Mouse (Mus musculus) midbrain, embryonic 10.5 days (tissue): ENCODE data around the gene Kpna2. TPM values are rescaled to one million over a fixed set of nuclear protein-coding genes. Genes with fewer than 3 reads are reported as not detected.
A peak's percentile ranks its signal among the peaks of the same experiment; 100 is the strongest.

Source experiments
- DNase-seq: peaks from one replicate; pipeline ENCODE4 v3.0.0-alpha.2; 2017; ENCODE audit warnings: low spot score
- H3K27ac ChIP-seq: fragments of 300-500 bp; sonication (generic); replicated peaks from 2 replicates; pipeline ENCODE4 v1.5.1; 2016; ENCODE audit warnings: mild to moderate bottlenecking
- H3K27me3 ChIP-seq: fragments of 300-500 bp; sonication (generic); 2 replicates; pipeline ENCODE4 v1.6.1; 2016; ENCODE audit warnings: low read depth, mild to moderate bottlenecking; ENCODE audit not compliant: poor library complexity, severe bottlenecking
- H3K36me3 ChIP-seq: fragments of 300-500 bp; sonication (generic); 2 replicates; pipeline ENCODE4 v1.6.1; 2016; ENCODE audit warnings: mild to moderate bottlenecking, moderate library complexity
- H3K4me1 ChIP-seq: fragments of 300-500 bp; sonication (generic); 2 replicates; pipeline ENCODE4 v1.6.1; 2016
- H3K4me3 ChIP-seq: fragments of 300-500 bp; sonication (generic); 2 replicates; pipeline ENCODE4 v1.5.1; 2016; ENCODE audit warnings: mild to moderate bottlenecking, moderate library complexity
- H3K9me3 ChIP-seq: fragments of 300-500 bp; sonication (generic); replicated peaks from 2 replicates; pipeline ENCODE4 v1.6.1; 2016; ENCODE audit warnings: mild to moderate bottlenecking
- WGBS: fragments of 180-500 bp; shearing (Covaris S2); methylation state at CpG from one replicate; pipeline ENCODE4 v1.1.7; 2016; 5-methylcytosine and 5-hydroxymethylcytosine counted together
- polyA plus RNA-seq: library from polyadenylated mRNA; unstranded; fragments of >200 nt; fragmentation: Nextera tagmentation; extraction: Ambion mirVana; gene quantifications from 2 replicates; pipeline ENCODE4 v1.2.1, GENCODE M21; 2016

The Kpna2 gene
- polyA plus RNA-seq, 1 experiment from 2014 or later, result 771 TPM

DNA sequence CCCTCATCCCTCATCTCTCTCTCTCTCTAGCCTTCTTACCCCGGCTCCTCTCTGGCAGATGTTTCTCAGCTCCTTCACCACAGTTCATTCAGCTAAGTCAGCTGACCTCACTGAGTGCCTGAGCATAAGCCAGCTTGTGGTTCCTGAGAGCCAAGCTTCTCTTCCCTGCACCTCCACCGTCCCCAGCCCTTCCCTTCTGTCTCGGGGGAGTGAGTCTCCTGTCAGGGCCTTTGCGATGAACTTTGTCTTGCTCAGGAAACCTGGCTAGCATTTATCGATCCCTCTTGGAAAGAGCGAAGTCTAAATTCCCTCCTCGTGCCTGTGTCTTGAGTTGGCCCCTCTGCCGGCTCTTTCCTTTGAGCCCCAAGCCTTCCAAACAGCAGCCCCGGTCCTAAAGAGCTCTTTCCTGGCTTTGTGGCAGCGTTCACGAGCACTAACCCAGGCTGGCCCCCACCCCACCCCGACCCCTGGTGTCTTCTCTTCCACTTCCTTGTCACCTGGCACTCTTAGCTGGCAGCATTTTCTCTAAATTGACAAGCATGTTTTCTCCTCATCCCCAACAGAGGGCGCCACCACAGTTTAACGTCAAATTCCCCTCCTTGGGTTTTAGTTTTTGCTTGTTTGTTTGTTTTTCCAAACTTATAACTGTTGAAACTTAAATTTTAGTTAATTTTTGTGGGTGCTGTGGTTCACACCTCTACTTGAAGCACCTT is 15.4 kb upstream of the Kpna2 start:
- DNase-seq, result no peak
- Histone ChIP-seq H3K36me3 (no peaks in the 10 kb centered on the region), H3K4me1 (peaks cover 19% of the 10 kb centered on the region), H3K27me3 (no peaks in the 10 kb centered on the region), H3K27ac (no peak overlapping the region), H3K4me3 (no peak overlapping the region), H3K9me3 (no peaks in the 10 kb centered on the region)
- whole genome bisulfite sequencing, result 43% methylated on average over 14 of the region's 14 CpGs

DNA sequence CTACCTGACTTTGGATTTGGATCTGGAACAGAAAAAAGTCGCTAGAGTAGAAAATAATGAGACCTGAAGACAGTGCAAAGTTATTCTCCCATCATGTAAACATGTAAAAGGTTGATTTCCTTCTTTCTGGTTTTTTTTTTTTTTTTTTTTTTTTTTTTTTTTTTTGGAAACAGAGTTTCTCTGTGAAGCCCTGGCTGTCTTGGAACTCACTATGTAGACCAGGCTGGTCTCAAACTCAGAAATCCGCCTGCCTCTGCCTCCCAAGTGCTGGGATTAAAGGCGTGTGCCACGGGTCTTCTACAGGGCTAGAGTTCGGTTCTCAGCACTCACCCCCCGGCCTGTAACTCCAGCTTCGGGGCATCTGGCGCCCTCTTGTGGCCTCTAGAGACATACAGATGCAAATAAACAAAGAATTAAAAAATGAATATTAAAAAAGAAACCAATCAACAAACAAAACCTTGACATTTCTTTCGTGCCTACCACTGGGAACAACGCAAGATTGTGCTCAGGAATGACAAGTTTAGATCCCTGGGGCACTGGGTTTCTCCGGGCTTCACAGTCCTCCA is 14.8 kb upstream of the Kpna2 start:
- Histone ChIP-seq H3K4me3 (no peak overlapping the region), H3K36me3 (no peaks in the 10 kb centered on the region), H3K27ac (no peak overlapping the region), H3K27me3 (no peaks in the 10 kb centered on the region), H3K4me1 (peaks cover 16% of the 10 kb centered on the region), H3K9me3 (no peaks in the 10 kb centered on the region)
- no peak for DNase-seq
- WGBS, result 79% methylated on average over 11 of the region's 11 CpGs

- Histone ChIP-seq H3K27ac (peak overlapping the region; percentile 89), H3K4me3 (peak overlapping the region; percentile 66), H3K9me3 (no peaks in the 10 kb centered on the region), H3K4me1 (peaks cover 15% of the 10 kb centered on the region), H3K27me3 (no peaks in the 10 kb centered on the region), H3K36me3 (no peaks in the 10 kb centered on the region)
- WGBS, result under 1% methylated on average over 37 of the region's 37 CpGs
- DNase-seq, result peak; percentile 97
Measured at GRCm38 (mm10) chr11:107012324-107013017, 13.1 kb upstream of the Kpna2 start.

- peak overlapping the region; percentile 66 for H3K4me3 ChIP-seq
- H3K9me3 ChIP-seq, result no peaks in the 10 kb centered on the region
- peak overlapping the region; percentile 89 for H3K27ac ChIP-seq
- no peaks in the 10 kb centered on the region for H3K27me3 ChIP-seq
- 45% methylated on average over 18 of the region's 18 CpGs for WGBS
- H3K36me3 ChIP-seq, result no peaks in the 10 kb centered on the region
- no peak for DNase-seq
- peaks cover 15% of the 10 kb centered on the region for H3K4me1 ChIP-seq
Measured at GRCm38 (mm10) chr11:107011669-107012323, 12.5 kb upstream of the Kpna2 start.

DNA sequence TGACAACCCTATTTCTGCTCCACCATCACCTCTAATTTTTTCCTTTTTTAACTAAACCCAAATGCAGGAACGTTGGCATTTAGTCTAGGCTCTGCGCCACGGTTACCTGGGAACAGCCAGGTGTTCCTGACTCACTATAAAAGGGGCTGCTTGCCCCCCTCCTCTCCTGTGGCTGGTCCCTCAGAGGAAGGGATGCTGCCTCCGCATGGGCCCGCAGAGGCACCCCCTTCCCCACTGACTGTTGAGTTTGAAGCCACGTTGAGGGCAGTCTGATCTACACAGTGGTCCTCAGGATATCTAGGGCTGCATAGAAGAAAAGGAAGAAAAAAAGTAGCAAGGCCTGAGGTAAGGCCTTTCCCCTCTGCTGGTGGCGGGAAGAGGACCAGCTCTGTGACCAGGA is 11.8 kb upstream of the Kpna2 start:
- Histone ChIP-seq H3K27ac (no peak overlapping the region), H3K36me3 (no peaks in the 10 kb centered on the region), H3K4me3 (no peak overlapping the region), H3K9me3 (no peaks in the 10 kb centered on the region), H3K27me3 (no peaks in the 10 kb centered on the region), H3K4me1 (peaks cover 15% of the 10 kb centered on the region)
- DNase-seq, result no peak
- WGBS, result 73% methylated on average over 7 of the region's 7 CpGs

DNA sequence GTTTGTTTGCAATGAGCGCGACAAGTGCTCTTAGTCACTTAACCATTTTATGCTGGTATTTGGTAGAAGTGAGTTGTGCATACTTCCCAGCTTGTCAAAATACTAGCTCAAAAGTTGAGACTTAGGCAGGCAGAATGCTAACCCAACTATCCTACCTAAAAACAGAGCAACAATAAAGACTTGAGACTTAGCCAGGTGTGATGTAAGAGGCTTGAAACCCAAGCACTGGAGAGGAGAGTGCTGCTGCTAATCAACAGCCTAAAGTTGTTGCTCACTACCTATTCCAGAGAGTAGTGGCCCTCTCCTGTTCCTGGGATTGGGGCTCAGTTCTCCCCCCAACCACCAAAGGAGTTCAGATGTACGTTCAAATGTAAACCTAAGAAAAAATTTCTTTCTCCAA is 11.1 kb upstream of the Kpna2 start:
- no peak overlapping the region for H3K27ac ChIP-seq
- no peaks in the 10 kb centered on the region for H3K27me3 ChIP-seq
- peaks cover 15% of the 10 kb centered on the region for H3K4me1 ChIP-seq
- WGBS, result 96% methylated on average over 3 of the region's 3 CpGs
- H3K4me3 ChIP-seq, result no peak overlapping the region
- no peaks in the 10 kb centered on the region for H3K9me3 ChIP-seq
- no peak for DNase-seq
- no peaks in the 10 kb centered on the region for H3K36me3 ChIP-seq

- H3K27ac ChIP-seq, result no peak overlapping the region
- DNase-seq, result no peak
- H3K27me3 ChIP-seq, result no peaks in the 10 kb centered on the region
- 84% methylated on average over 1 of the region's 1 CpGs for WGBS
- no peaks in the 10 kb centered on the region for H3K9me3 ChIP-seq
- peaks cover 15% of the 10 kb centered on the region for H3K4me1 ChIP-seq
- H3K36me3 ChIP-seq, result no peaks in the 10 kb centered on the region
- H3K4me3 ChIP-seq, result no peak overlapping the region
Measured at GRCm38 (mm10) chr11:107005538-107005937, 6.2 kb upstream of the Kpna2 start.

GRCm38 (mm10) chr11:107001760-107002675 is 2.7 kb upstream of the Kpna2 start:
- peak; percentile 30 for DNase-seq
- 59% methylated on average over 8 of the region's 8 CpGs for WGBS
- Histone ChIP-seq H3K27me3 (no peaks in the 10 kb centered on the region), H3K36me3 (peaks cover 4% of the 10 kb centered on the region), H3K9me3 (no peaks in the 10 kb centered on the region), H3K4me1 (peaks cover 28% of the 10 kb centered on the region), H3K27ac (peak overlapping the region; percentile 77), H3K4me3 (no peak overlapping the region)

DNA sequence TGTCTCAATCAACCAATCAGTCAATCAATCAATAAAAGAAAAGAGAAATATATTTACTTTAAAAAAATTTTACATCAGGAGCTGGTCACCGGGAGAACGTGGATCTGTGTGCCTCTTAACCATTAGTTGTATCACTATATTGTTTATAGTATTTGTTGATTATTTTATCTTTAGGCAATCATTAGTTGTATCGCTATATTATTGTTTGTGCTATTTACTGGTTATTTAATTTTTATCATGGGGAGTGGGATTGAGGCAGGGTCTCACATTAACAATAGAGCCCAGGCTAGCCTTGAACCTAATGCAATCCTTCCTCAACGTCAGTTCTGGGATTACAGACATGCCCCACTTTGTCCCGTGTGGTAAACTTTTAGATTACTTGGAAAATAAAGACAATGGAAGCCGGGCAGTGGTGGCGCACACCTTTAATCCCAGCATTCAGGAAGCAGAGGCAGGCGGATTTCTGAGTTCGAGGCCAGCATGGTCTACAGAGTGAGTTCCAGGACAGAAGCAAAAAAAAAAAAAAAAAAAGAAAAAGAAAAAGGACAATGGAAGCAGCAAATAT is 690 bp upstream of the Kpna2 start:
- peak overlapping the region; percentile 100 for H3K4me3 ChIP-seq
- no peak for DNase-seq
- WGBS, result 82% methylated on average over 9 of the region's 9 CpGs

GRCm38 (mm10) chr11:106998651-106999150 is 640 bp downstream of the Kpna2 start:
- H3K4me1 ChIP-seq, result peaks cover 42% of the 10 kb centered on the region

More for the DNA sequence above, 690 bp upstream of the Kpna2 start:
- Histone ChIP-seq H3K36me3 (peaks cover 24% of the 10 kb centered on the region), H3K9me3 (no peaks in the 10 kb centered on the region), H3K27ac (peak overlapping the region; percentile 99), H3K4me1 (peaks cover 34% of the 10 kb centered on the region), H3K27me3 (no peaks in the 10 kb centered on the region)

GRCm38 (mm10) chr11:106997976-106998375 is 1.4 kb downstream of the Kpna2 start:
- peaks cover 43% of the 10 kb centered on the region for H3K36me3 ChIP-seq
- 18% methylated on average over 5 of the region's 5 CpGs for WGBS

More at GRCm38 (mm10) chr11:106998651-106999150, 640 bp downstream of the Kpna2 start:
- DNase-seq, result peak; percentile 59
- Histone ChIP-seq H3K36me3 (peaks cover 37% of the 10 kb centered on the region), H3K27me3 (no peaks in the 10 kb centered on the region), H3K9me3 (no peaks in the 10 kb centered on the region), H3K27ac (peak overlapping the region; percentile 99), H3K4me3 (peak overlapping the region; percentile 100)
- WGBS, result under 1% methylated on average over 26 of the region's 26 CpGs

More at GRCm38 (mm10) chr11:106997976-106998375, 1.4 kb downstream of the Kpna2 start:
- Histone ChIP-seq H3K4me3 (peak overlapping the region; percentile 100), H3K4me1 (peaks cover 42% of the 10 kb centered on the region), H3K27me3 (no peaks in the 10 kb centered on the region), H3K9me3 (no peaks in the 10 kb centered on the region), H3K27ac (peak overlapping the region; percentile 99)
- no peak for DNase-seq
